Mouse (Mus musculus): ENCODE results near the gene Ppip5k2.

Gene Ppip5k2

GRCm38 (mm10) chr1:97769904-97770753, at the start of gene Ppip5k2, which contains the start of gene Gin1:
TSS of gene Ppip5k2 (minus strand) at chr1:97770411.
TSS of gene Gin1 (plus strand) at chr1:97770172.
- peak; percentile 98 for DNase-seq (ENCODE audit: low read depth, low spot score)

- DNase-seq (ENCODE audit: low read depth, low spot score) = no peak
These were observed 39.2 kb upstream of the Ppip5k2 start for GRCm38 (mm10) chr1:97809255-97809912.

- DNase-seq (ENCODE audit: low read depth, low spot score) = no peak
These were observed 34.3 kb upstream of the Ppip5k2 start for GRCm38 (mm10) chr1:97804520-97804919.

DNA sequence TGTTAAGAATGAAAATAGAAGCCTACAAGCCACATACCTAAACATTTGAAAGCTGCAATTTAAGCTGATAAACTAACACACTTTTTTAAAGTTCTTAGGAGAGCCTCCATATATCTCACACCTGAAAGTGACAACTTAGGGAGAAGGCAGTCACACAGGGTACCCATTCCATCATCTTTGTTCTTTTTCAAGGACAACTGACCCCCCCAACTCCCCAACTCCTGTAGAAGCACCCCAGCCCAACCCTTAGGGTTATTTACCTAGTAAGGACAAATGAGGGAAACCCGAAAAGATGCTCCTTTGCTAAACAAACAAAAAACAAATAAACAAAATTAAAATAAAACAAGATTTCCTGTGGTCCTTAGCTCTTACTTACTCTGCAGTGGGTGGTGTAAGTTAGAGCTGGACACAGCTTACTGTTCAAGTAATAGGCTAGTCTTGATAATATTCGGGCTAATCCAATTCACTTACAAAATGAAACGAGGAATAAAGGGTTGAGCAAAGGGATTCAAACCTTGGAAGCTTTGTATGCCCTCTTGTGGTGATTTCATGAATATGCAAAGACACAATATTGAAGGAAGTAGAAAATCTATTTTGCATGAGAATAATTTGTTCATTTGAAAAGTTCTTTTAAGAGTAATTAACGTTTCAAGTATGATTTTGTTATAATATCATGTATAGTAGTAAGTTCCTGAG, 32.1 kb upstream of the Ppip5k2 start:
- peak; percentile 20 for DNase-seq (ENCODE audit: low read depth, low spot score)

DNA sequence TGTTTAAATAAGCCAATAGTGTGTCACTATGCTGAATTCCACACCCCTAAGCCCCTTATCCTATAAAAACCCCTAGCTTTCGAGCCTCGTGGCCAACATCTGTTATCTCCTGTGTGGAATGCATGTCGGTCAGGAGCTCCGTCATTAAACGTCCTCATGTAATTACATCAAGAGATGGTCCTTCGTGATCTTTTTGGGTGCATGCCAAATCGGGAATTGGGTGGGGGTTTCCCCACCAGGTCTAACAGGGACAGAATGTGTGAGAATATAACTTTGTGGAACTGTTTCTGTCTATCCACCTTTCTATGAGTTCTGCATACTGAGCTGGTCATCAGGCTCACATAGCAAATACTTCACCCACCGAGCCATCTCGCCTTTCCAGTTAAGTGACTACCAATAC, 25.7 kb upstream of the Ppip5k2 start:
- no peak for DNase-seq (ENCODE audit: low read depth, low spot score)

DNA sequence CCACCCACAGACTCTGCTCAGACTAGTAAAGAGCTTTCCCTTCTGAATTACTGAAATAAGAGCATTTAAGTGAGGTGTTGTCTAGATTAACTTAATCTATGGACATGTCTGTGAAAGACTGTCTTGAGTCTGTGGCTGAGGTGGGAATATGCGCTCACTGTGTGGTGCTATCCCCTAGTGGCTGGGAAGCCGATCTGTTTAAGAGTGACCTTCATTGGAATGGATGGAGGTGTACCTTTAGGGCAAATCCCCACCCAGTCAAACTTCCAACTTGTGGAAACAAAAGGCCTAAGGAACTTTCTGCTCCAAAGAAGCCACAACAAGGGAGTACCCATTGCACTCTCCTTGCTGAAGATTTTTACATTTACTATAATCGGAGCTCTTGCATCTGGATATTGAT, 23.9 kb upstream of the Ppip5k2 start:
- DNase-seq (ENCODE audit: low read depth, low spot score) = peak; percentile 81

GRCm38 (mm10) chr1:97788490-97788889, 18.3 kb upstream of the Ppip5k2 start:
- DNase-seq (ENCODE audit: low read depth, low spot score) = no peak

DNA sequence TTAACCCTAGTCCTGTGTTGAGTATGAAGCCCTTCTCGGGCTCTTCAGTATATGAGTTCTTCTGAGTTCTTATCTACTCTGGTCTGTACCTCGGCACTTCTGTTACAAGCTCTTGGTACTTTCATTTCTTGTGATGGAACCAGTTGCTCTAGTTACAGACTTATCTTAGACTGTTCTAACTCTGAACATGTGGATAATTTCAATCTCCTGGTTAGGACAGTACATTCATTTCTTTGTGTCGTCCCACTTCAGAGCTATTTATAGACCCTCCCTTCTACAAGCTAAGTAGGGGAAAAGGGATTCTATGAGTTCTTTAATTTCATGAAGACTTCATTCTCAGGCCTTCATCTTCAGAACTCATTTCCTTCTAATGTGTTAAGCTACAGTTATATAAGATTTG, 17.5 kb upstream of the Ppip5k2 start:
- no peak for DNase-seq (ENCODE audit: low read depth, low spot score)

DNA sequence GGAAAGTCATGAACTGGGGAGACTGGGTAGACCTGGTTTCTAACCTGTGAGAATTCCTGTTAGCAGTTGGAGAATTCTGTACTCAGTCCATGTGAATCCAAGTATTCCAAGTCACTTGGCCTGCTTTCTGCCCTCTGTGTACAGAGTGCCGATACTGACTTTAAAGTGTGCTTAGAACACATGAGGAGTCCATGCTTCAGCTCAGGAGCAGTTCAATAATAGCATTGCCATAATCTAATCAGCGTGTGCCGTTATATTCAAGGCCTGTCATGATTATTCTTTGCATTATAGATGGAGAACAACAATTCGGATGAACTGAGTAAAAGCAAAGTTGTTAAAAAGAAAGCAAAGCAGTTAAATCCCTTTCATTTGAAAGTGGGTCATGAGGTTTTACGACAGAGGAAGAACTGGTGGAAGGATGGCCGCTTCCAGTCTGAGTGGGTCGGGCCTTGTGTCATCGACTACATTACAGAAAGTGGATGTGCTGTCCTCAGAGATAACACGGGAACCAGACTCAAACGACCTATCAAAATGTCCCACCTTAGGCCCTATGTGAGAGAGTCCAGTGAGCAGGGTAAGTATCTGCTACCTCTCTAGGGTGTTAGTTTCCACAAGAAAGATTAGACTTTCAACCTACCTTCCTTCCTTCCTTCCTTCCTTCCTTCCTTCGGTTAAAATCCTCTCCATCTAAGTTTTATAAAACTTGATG, 15.6 kb upstream of the Ppip5k2 start:
- DNase-seq (ENCODE audit: low read depth, low spot score) = no peak

GRCm38 (mm10) chr1:97784928-97785327, 14.7 kb upstream of the Ppip5k2 start:
- peak; percentile 25 for DNase-seq (ENCODE audit: low read depth, low spot score)

GRCm38 (mm10) chr1:97781674-97782073, 11.5 kb upstream of the Ppip5k2 start:
- DNase-seq (ENCODE audit: low read depth, low spot score) = no peak

DNA sequence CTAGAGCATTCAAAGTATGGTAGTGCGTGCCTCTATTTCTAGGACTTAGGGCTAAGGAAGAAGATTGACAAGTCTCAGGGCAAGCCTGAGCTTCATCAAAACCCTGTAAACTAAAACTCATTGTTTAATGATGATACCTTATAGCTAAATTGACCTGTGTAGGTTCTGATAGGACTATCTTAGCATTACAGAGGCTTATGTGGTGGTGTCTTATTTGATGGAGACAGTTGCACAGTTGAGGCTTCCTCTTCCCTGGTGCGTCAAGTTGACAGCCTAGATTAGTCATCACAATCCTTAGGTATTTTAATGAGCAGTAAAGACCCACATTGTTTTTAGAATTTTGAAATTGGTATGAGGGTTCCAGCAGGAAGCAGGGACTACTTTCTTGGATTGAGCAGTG, 3.8 kb upstream of the Ppip5k2 start:
- DNase-seq (ENCODE audit: low read depth, low spot score) = no peak

GRCm38 (mm10) chr1:97773362-97773761, 3.2 kb upstream of the Ppip5k2 start:
- no peak for DNase-seq (ENCODE audit: low read depth, low spot score)

- no peak for DNase-seq (ENCODE audit: low read depth, low spot score)
These were observed 1.5 kb upstream of the Ppip5k2 start for GRCm38 (mm10) chr1:97771727-97772126.

DNA sequence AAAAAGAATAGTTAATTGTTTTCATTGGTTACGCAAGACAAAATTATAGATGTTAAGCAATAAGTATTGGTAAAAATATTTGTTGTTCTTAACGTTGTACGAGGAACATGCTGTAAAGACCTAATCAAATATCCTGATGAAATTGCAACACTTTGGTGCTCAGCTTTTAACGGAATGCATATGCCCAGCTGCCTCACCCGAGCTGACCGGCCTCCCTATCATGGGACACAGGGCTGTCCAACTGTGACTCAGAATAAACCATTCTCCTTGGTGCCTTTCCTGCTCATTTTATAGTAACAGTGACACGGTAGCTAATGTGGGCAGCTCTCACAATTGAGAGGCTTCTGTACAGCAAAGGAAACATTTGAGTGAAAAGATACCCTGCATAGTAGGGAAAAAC, 907 bp upstream of the Ppip5k2 start:
- DNase-seq (ENCODE audit: low read depth, low spot score) = no peak

DNA sequence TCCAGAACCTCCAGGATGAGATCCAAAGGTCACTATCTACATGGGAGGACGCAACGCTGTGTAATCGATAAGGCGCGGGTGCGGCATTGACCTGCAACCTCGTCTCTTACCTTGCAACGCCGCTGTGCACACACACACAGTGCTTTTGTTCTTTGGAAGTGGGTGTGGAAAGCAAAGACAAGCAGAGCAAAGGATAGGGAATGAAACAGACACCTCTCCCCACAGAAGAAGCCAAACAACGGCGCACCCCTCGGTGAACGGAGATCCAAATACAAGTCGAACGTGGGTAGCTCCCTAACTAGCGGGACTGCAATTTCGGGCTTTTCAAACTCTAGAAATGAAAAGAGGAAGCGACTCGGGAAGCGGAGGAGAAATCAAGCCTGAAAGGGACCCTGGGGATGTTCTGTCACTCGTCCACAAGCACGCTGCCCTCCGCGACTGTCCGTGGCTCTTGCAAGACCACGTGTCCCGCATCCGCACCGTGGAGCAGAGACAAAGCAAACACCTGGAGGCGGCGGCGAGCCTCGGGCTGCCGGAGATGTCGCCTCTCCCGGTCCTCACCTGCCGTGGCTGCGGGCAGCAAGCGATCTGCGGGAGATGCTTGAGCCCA, 812 bp downstream of the Ppip5k2 start:
- peak; percentile 64 for DNase-seq (ENCODE audit: low read depth, low spot score)

- no peak for DNase-seq (ENCODE audit: low read depth, low spot score)
These were observed 1.3 kb downstream of the Ppip5k2 start for GRCm38 (mm10) chr1:97768906-97769293.

DNA sequence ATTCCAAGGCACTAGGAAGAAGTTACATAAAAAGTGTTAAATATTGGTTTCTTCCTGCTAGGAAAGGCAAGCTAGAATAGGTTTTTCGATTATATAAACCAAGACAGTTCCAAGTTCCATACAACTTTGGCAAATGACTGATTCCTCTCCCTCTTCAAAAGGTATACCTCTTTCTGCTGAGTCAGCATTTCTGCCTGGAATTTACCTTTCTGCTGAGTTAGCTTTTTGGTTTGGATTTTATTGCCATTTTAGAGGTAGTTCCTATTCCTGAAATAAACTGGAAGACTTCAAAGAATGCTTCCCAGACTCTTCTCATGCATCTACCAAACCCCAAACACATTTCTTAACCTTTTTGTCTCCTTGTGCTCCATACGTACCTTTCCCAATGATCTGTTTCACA, 2.1 kb downstream of the Ppip5k2 start:
- no peak for DNase-seq (ENCODE audit: low read depth, low spot score)

- peak; percentile 41 for DNase-seq (ENCODE audit: low read depth, low spot score)
These were observed 4.5 kb downstream of the Ppip5k2 start for GRCm38 (mm10) chr1:97765712-97766111.

DNA sequence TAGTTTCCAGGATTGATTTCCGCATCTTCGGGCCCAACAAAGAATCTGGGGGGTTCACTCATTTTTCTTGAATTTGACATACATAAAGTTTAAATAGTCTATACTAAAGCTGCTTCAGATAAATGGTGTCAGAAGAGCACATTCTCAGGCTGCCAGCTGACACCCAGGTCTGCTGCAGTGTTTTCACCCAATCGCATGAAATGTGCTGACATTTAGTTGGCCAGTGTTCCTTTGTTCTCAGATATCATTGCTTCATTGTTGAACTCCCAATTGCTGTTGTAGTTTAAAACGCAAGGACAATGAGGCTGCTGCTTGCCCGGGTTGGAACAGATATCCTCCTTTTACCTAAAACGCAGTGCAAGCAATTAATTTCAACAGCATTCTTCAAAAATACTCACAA, 8.7 kb downstream of the Ppip5k2 start:
- DNase-seq (ENCODE audit: low read depth, low spot score) = no peak

DNA sequence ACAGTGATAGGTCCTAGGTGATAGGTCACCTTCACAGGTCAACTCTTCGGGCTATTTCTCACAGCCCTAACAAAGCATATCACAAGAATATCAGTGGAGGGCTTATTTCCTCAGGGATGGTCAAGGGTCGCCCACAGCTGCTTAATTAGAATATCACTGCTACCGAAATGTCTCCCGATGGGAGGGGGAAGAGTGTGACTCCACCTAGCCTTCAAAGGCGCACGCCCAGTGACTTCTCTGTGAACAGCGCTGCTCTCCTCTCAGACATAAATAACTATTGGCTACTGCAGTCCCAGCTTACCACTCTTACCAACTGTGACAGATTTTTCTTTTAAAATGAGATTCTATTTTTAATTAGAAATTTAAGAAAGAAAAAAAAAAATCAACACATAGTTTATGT, 9.6 kb downstream of the Ppip5k2 start:
- DNase-seq (ENCODE audit: low read depth, low spot score) = peak; percentile 42

Measured in ES-CJ7 (cell line).